Mouse (Mus musculus): ENCODE measurements around the gene Dctd. TPM values are rescaled to one million over a fixed set of nuclear protein-coding genes. Genes with fewer than 3 reads are reported as not detected.
"Not testable (repeated sequence)": the region's sequence is repeated elsewhere in the genome, so short reads cannot be mapped to it uniquely, and the experiment has no call there.

Gene Dctd
- total RNA-seq, 2 experiments from 2014 or later = 0.82 to 0.87 TPM

DNA sequence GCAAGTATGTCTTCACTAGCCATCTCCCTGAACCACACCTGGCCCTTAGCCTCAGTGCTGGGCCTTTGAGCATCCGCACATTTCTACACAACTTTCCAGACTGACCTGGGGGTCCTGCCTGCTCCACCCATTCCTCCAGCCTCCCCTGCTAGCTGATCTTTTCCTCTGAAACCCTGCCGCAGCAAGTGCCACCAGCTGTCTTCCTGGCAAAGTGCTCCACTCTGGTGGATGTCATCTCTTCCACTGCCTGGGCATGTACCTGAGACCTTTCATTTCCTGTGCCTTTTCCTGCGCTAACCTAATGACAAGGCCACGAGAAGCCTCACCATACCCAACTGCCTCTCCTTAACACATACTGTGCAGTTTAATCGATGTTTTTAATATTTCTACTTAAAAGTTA is 46.9 kb downstream of the Dctd start:
- DNase-seq = no peak

DNA sequence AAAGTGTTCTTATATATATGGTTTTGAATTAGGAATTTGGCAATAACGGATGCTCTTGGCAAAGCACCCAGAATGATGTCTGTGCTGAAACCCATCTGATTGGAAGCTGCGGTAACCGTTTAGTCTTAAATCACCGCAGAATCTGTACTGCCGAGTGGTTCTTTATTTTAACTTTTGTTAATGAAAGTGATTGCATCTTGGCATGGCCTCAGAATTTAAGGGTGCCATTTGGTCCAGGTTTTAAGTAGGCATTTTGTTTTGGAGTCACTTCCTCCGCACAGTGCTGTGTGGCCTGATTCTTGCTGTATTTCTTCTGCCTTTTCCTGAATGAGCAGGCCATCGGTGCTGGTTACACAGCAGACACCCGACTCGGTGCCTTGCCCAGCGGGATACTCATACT is 47.6 kb downstream of the Dctd start:
- DNase-seq = no peak

DNA sequence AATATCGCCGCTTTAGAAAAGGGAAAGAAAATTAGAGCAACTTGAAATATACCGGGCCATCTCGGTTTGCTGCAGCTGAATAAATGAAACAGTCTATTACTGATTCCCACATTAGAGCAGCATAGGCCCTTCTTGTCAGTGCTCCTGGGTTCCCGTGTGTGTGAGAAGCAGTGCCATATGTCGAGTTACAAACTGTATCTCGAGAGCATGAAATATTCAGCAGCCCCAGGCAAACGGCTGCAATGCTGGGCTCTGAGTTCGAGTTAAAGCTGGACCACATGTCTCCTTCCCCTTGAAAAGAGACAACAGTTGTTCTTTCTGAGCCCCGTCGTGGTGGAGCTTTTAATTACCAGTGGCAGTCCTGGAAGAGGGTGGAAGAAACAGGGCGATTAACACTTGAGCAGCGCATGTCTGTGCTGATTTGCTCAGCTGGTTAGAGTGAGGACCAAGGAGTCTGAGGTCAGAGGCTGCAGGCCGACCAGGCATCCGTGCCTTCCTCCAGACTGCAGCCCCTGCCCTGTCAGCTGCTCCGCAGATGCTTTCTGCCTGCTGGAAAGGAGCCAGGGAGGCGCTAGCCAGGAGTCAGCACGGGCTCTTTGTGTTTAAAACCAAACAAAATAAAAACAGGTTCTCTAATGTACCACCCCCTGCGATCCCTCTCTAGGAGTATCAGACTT is 53.3 kb downstream of the Dctd start:
- peak; percentile 13 to 20 for DNase-seq

DNA sequence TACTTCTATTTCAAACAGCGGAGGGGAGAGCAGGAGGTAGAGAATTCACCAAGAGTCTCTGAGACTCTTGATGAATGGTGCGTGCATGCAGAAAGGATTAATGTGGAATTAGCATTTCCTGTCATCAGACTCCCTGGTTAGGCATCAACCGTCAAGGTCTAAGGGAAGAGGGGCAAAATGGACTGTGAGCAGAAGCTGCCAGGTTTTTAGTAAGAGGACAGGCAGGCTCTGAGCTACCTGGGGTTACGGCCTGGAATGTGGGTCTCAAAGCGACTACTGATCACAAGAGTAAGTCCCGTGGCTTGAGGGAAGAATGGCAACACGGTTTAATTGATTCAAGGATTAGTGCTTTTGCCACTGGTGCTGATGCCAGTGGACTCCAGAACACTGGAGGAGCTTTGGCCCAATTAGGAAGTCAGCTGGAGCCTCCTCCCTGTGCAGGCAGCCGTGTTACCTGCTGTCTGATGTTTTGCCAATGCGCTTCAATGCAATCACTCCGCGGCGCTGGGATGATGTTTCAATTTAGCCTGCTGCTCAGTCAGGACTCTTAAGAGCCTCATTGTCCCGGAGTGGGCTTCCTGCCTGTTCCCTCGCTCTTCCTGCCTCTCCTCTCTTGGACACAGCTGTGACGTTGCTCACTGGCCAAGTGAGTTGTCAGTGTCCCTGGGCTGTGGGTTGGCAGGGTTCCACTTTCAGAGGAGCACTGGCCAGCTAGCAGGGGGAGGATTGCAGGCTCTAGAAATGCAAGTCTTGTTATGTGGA is 54.6 kb downstream of the Dctd start:
- DNase-seq = peak; percentile 76 to 82

DNA sequence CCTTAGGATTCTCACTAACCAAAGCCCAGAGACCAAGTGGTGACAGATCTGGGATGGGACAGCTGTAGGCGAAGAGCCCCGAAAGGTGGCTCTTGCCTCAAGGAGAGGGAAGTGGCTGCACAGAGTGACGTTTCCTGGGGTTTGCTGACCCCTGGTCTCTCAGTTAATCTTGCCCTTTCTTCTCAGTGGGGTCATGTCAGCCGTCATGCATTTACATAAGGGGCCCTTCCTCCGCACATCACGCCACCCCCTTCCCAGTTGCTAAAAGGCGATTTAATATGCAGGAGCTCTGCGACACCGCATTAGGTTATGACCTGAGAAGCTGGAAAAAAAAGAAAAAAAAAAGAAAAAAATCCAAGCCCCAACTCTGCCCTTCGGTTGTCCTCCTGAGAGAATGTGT is 58.8 kb downstream of the Dctd start:
- DNase-seq = no peak

DNA sequence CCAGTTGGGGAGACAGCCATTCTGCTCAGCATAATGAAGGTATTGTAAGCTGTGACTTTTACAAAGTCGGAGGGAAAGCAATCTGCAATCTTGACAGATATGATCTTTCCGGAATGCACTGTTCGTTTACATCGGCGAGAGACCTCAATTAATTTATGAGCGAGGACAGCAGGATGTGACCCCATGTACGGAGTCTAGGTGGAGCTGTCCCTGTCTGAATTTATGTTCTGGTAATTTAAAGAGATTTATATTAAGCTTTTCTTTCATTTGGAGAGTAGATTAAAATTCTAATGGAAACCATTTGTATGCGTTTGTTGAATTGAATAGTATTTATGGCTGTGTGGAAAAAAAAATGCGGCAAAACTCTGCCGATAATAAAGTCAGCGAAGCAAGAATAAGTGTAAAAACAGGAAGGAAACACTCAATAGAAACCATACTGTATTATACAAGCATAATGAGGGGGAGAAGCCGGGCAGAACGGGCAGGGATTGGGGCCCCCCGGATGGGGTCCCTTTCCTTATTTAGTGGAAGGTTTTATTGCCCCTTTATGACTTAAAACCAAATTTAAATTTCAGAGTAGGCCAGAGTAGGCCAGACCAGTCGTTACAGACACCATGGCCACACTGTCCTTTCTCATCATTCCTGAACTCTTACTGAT is 59.8 kb downstream of the Dctd start:
- no peak for DNase-seq

DNA sequence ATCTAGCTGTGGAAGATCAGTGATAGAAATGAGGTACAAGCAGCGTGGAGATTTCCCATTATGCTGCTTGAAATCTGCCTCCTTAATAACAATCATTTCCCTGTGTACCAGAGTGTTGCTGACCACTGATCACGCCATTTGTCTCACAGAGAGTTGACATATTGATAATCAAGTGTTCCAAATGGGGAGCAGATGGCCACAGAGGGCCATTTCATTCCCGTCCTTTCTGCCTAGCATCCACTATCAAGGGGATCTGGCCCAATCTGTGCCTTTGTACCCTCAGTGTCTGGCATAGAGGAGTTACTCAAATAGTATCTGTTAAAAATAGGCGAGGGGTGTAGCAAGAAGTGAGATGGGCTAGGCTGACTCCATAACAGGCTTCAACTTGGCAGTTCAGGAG is 78.5 kb downstream of the Dctd start:
- no peak for DNase-seq

DNA sequence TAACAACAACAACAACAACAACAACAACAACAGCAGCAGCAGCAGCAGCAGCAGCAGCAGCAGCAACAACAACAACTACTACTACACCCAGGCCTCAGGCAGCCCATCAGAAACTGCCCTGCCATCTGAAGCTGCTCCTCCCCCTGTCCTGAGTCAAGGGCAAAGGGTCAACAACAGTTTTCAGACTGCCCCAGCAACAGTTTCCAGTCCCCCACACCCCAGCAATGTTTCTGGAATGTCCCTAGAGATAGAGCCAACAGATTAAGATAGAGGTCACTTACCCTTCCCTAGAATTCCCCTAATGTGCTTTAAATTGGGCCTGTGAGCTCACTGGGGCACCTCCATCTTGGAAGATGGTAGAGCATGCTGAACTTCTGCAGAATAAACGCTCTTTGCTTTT is 79.0 kb downstream of the Dctd start:
- no peak for DNase-seq

DNA sequence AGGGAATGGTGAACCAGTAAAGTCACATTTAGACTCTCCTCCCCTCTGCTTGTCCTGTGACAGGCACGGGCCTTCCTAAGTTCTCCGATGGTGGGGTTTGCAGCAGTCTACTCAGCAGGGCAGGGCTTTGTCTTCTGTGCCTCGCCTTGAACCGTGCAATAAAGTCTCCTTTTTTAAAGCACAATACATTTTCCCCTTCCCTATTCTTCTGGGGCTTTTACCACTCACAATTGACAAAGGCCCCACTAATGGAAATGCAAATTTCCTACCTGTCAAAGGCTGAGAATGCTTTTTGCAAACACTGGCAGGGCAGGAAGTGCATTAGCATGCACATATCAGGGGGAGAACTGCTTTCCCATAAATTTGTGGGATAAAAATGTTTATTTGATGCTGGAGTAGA is 80.1 kb downstream of the Dctd start:
- DNase-seq = no peak

DNA sequence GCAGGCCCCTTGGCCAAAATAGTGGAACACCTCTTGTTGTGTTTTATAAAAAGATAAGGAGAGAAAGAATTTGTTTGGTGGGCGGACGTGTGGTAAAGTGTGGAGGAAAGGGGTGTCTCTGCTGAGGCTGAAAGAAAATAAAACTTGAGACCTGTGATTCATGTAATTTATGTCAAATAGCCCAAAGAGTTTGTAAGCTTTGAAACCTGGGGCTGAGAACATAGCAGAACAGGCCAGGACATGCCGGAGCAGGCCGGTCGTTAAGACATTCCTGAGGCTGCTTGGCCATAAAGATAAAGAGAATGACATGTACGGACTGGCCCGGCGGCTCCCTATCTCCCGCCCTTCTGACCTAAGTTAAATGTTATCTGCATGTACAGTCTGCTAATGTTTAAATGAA is 81.3 kb downstream of the Dctd start:
- not testable (repeated sequence) for DNase-seq

DNA sequence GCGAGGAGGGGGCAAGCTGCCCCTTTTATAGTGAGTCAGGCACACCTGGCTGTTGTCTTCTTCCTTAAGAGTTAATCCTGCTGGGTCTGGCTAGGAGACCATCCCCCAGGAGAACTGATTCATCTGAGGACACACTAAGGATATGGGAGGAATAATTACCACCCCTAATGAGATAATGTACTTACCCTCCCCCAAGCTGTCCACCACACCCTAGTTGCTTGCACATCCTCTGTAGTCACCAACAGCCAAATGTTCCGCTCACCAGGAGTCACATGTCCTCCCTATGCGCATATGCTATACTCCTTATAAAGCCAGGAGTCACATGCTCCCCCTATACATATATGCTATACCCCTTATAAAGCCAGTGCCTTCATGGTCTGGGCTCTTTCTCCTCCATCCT is 82.1 kb downstream of the Dctd start:
- DNase-seq = no peak

DNA sequence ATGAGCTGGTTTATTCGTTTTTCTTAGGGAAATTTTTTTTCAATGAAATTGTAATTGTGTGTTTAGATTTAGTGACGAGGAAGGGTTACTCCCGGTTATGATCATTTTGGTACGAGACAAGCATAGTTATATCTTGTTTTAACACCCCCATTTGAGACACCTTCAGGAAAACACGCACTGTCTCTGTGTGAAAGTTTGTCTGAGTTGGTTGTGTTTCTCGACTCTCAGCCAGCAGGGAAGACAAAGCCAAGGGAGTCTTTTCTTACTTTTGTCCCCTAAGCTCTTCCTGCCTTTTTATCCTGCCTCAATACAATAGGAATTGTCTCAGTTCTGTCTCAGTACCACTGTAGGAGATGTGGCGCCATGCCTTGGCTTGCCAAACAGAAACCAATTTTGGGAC is 84.9 kb downstream of the Dctd start:
- DNase-seq = no peak

DNA sequence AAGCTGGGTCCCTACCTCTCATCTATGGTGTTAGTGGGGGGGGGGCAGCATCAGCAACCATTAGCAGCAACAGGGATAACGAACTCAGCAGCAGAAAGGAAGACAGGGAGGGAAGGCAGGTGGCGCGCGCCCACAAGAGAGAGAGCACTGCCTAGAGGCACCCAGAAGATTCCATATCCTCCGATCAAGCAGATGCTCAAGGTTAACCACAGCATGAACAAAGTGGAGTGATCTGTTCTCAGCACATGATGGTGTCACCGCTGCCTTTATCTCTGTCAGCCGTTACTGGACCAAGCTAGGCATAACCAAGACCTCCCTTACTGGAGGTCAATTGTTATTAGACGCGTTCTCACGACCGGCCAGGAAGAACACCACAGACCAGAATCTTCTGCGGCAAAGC is 89.7 kb downstream of the Dctd start:
- no peak for DNase-seq

DNA sequence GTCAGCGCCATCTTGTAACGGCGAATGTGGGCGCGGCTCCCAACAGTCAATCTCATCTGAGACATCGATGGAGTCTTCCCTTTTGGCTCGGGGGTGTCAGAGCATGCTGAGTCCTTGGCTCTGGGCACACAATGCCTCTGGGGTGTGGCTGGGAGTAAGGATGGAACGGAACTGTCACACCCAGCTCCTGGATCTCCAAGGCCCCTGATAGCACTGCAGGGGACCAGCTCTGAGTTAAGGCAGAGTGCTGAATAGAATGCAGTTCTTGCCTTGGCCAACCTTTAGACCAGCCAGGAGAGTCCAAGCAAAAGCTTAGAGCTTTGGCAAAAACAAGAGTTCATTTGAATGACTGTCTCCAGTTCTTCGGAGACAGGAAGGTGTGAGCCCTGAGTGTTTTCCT is 97.1 kb downstream of the Dctd start:
- DNase-seq = no peak

DNA sequence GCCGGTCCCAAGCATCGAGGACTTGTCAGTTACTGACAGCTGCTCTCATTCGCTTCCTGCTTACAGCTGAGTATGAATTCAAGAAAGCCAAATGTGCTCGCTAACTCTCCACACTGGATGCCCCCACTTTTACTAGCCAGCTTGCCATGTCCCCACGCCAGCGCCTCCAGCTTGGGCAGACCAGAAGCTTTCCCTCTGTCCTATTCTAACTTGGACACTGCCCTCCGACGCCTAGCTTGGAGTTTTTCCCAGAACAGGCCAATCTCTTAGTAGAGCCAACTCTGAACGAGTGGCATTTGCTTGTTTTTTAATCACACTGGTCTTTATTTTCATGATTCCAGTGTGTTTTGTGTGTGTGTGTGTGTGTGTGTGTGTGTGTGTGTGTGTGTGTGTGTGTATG is 100.3 kb downstream of the Dctd start:
- DNase-seq = no peak

DNA sequence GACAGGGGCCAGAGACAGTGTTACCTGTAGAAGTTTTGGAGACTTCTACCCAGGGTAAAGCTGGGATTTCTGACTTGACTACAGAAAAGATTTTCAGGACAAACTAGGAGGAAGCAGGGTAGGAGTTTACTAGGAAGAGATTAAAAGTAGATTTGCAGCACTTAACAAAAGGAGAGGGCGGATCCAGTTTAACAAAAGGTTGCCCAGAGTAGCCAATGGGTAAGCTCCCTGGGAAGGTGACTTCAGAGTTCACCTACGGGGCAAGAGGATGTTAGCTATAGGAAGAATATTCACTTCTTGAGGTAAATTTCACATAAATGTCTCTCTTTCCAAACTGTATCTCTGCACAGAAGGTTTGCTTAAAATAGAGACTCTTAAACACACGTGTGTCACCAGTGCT is 103.7 kb downstream of the Dctd start:
- DNase-seq = no peak

Other genes with a start within 250 kb of the Dctd start
- gene Wwc2, start 108.2 kb upstream of the Dctd start, total RNA-seq (2021) = 10 to 100 TPM; 24.6 to 24.7 TPM

Measured in heart, adult 18-20 months (tissue).